Mouse (Mus musculus): ENCODE results near the gene Gm47985. TPM values are rescaled to one million over a fixed set of nuclear protein-coding genes. Genes with fewer than 3 reads are reported as not detected.
"Not testable (repeated sequence)": the region's sequence is repeated elsewhere in the genome, so short reads cannot be mapped to it uniquely, and the experiment has no call there.

Gene Gm47985
- polyA plus RNA-seq, 1 experiment from 2014 or later: not detected

GRCm38 (mm10) chr1:151153056-151153652 lies 29.2 kb upstream of the Gm47985 start:
- H3K27me3 ChIP-seq (ENCODE audit: control insufficient read depth, insufficient read depth, low read length): no peaks in the 10 kb centered on the region
- H3K4me1 ChIP-seq (ENCODE audit: control insufficient read depth in 2 of 2, insufficient read depth in 2 of 2, low read length in 2 of 2): peaks cover 9 to 21% of the 10 kb centered on the region in 2 experiments
- no peaks in the 10 kb centered on the region for H3K9me3 ChIP-seq (ENCODE audit: control insufficient read depth, low read length)
- no peak overlapping the region for H3K4me3 ChIP-seq (ENCODE audit: control insufficient read depth in 1 of 2, insufficient read depth in 1 of 2, low read depth in 1 of 2, low read length in 2 of 2)
- no peaks in the 10 kb centered on the region for H3K36me3 ChIP-seq (ENCODE audit: control insufficient read depth, insufficient read depth, low read length)
- H3K27ac ChIP-seq (replicated peaks in 1 of 2; ENCODE audit: control insufficient read depth in 1 of 2, insufficient read depth in 1 of 2, low read depth in 2 of 2, low read length in 2 of 2): peak overlapping the region; percentile 36 to 64
- H3K4me2 ChIP-seq (ENCODE audit: low read length): no peak overlapping the region
- ATAC-seq (ENCODE audit: insufficient number of reproducible peaks, insufficient read depth, low FRiP score, low read depth): peak; percentile 80
- H3K9ac ChIP-seq (ENCODE audit: low read length): no peak overlapping the region
- WGBS: 22% methylated on average over 6 of the region's 6 CpGs

- H3K27ac ChIP-seq (replicated peaks in 1 of 2; ENCODE audit: control insufficient read depth in 1 of 2, insufficient read depth in 1 of 2, low read depth in 2 of 2, low read length in 2 of 2); H3K4me3 ChIP-seq (ENCODE audit: control insufficient read depth in 1 of 2, insufficient read depth in 1 of 2, low read depth in 1 of 2, low read length in 2 of 2); H3K9me3 ChIP-seq (ENCODE audit: control insufficient read depth, low read length); H3K4me2 ChIP-seq (ENCODE audit: low read length); H3K9ac ChIP-seq (ENCODE audit: low read length); H3K27me3 ChIP-seq (ENCODE audit: control insufficient read depth, insufficient read depth, low read length); H3K36me3 ChIP-seq (ENCODE audit: control insufficient read depth, insufficient read depth, low read length); ATAC-seq (ENCODE audit: insufficient number of reproducible peaks, insufficient read depth, low FRiP score, low read depth): not testable (repeated sequence)
- peaks cover 9 to 21% of the 10 kb centered on the region in 2 experiments for H3K4me1 ChIP-seq (ENCODE audit: control insufficient read depth in 2 of 2, insufficient read depth in 2 of 2, low read length in 2 of 2)
- WGBS: 85% methylated on average over 9 of the region's 9 CpGs
These were observed 28.2 kb upstream of the Gm47985 start for GRCm38 (mm10) chr1:151154131-151154530.

- Histone ChIP-seq H3K27me3 (ENCODE audit: control insufficient read depth, insufficient read depth, low read length) (no peaks in the 10 kb centered on the region), H3K4me3 (ENCODE audit: control insufficient read depth in 1 of 2, insufficient read depth in 1 of 2, low read depth in 1 of 2, low read length in 2 of 2) (no peak overlapping the region), H3K9ac (ENCODE audit: low read length) (no peak overlapping the region), H3K36me3 (ENCODE audit: control insufficient read depth, insufficient read depth, low read length) (no peaks in the 10 kb centered on the region), H3K27ac (replicated peaks in 1 of 2; ENCODE audit: control insufficient read depth in 1 of 2, insufficient read depth in 1 of 2, low read depth in 2 of 2, low read length in 2 of 2) (no peak overlapping the region), H3K9me3 (ENCODE audit: control insufficient read depth, low read length) (no peaks in the 10 kb centered on the region), H3K4me2 (ENCODE audit: low read length) (no peak overlapping the region), H3K4me1 (ENCODE audit: control insufficient read depth in 2 of 2, insufficient read depth in 2 of 2, low read length in 2 of 2) (peaks cover 9 to 21% of the 10 kb centered on the region in 2 experiments)
- WGBS: 90% methylated on average over 3 of the region's 3 CpGs
- no peak for ATAC-seq (ENCODE audit: insufficient number of reproducible peaks, insufficient read depth, low FRiP score, low read depth)
These were observed 26.2 kb upstream of the Gm47985 start for GRCm38 (mm10) chr1:151156129-151156528.

GRCm38 (mm10) chr1:151156777-151157632 lies 25.3 kb upstream of the Gm47985 start:
- peak overlapping the region; percentile 52 to 56; a peak in 3 of 4 replicates for H3K27ac ChIP-seq (replicated peaks in 1 of 2; ENCODE audit: control insufficient read depth in 1 of 2, insufficient read depth in 1 of 2, low read depth in 2 of 2, low read length in 2 of 2)
- 20% methylated on average over 7 of the region's 7 CpGs for WGBS
- no peak overlapping the region for H3K4me2 ChIP-seq (ENCODE audit: low read length)
- H3K4me3 ChIP-seq (ENCODE audit: control insufficient read depth in 1 of 2, insufficient read depth in 1 of 2, low read depth in 1 of 2, low read length in 2 of 2): no peak overlapping the region
- H3K4me1 ChIP-seq (ENCODE audit: control insufficient read depth in 2 of 2, insufficient read depth in 2 of 2, low read length in 2 of 2): peaks cover 9 to 21% of the 10 kb centered on the region in 2 experiments
- H3K9ac ChIP-seq (ENCODE audit: low read length): no peak overlapping the region
- no peak for ATAC-seq (ENCODE audit: insufficient number of reproducible peaks, insufficient read depth, low FRiP score, low read depth)
- no peaks in the 10 kb centered on the region for H3K27me3 ChIP-seq (ENCODE audit: control insufficient read depth, insufficient read depth, low read length)
- H3K36me3 ChIP-seq (ENCODE audit: control insufficient read depth, insufficient read depth, low read length): no peaks in the 10 kb centered on the region
- H3K9me3 ChIP-seq (ENCODE audit: control insufficient read depth, low read length): no peaks in the 10 kb centered on the region

- Histone ChIP-seq H3K4me2 (ENCODE audit: low read length) (no peak overlapping the region), H3K36me3 (ENCODE audit: control insufficient read depth, insufficient read depth, low read length) (no peaks in the 10 kb centered on the region), H3K9me3 (ENCODE audit: control insufficient read depth, low read length) (no peaks in the 10 kb centered on the region), H3K9ac (ENCODE audit: low read length) (no peak overlapping the region), H3K4me1 (ENCODE audit: control insufficient read depth in 2 of 2, insufficient read depth in 2 of 2, low read length in 2 of 2) (peaks cover 9 to 16% of the 10 kb centered on the region in 2 experiments), H3K4me3 (ENCODE audit: control insufficient read depth in 1 of 2, insufficient read depth in 1 of 2, low read depth in 1 of 2, low read length in 2 of 2) (no peak overlapping the region), H3K27me3 (ENCODE audit: control insufficient read depth, insufficient read depth, low read length) (no peaks in the 10 kb centered on the region), H3K27ac (replicated peaks in 1 of 2; ENCODE audit: control insufficient read depth in 1 of 2, insufficient read depth in 1 of 2, low read depth in 2 of 2, low read length in 2 of 2) (no peak overlapping the region)
- ATAC-seq (ENCODE audit: insufficient number of reproducible peaks, insufficient read depth, low FRiP score, low read depth): no peak
- whole genome bisulfite sequencing: 86% methylated on average over 9 of the region's 9 CpGs
These were observed 24.1 kb upstream of the Gm47985 start for GRCm38 (mm10) chr1:151157963-151158856.

- no peak overlapping the region for H3K4me2 ChIP-seq (ENCODE audit: low read length)
- ATAC-seq (ENCODE audit: insufficient number of reproducible peaks, insufficient read depth, low FRiP score, low read depth): no peak
- H3K27me3 ChIP-seq (ENCODE audit: control insufficient read depth, insufficient read depth, low read length): no peaks in the 10 kb centered on the region
- H3K36me3 ChIP-seq (ENCODE audit: control insufficient read depth, insufficient read depth, low read length): no peaks in the 10 kb centered on the region
- peaks cover 5 to 16% of the 10 kb centered on the region in 2 experiments; a peak in 3 of 4 replicates for H3K4me1 ChIP-seq (ENCODE audit: control insufficient read depth in 2 of 2, insufficient read depth in 2 of 2, low read length in 2 of 2)
- no peak overlapping the region for H3K27ac ChIP-seq (replicated peaks in 1 of 2; ENCODE audit: control insufficient read depth in 1 of 2, insufficient read depth in 1 of 2, low read depth in 2 of 2, low read length in 2 of 2)
- no peak overlapping the region for H3K4me3 ChIP-seq (ENCODE audit: control insufficient read depth in 1 of 2, insufficient read depth in 1 of 2, low read depth in 1 of 2, low read length in 2 of 2)
- H3K9ac ChIP-seq (ENCODE audit: low read length): no peak overlapping the region
- WGBS: 93% methylated on average over 2 of the region's 2 CpGs
- H3K9me3 ChIP-seq (ENCODE audit: control insufficient read depth, low read length): no peaks in the 10 kb centered on the region
These were observed 23.4 kb upstream of the Gm47985 start for GRCm38 (mm10) chr1:151158857-151159510.

GRCm38 (mm10) chr1:151166031-151166430 lies 16.3 kb upstream of the Gm47985 start:
- Histone ChIP-seq H3K27ac (replicated peaks in 1 of 2; ENCODE audit: control insufficient read depth in 1 of 2, insufficient read depth in 1 of 2, low read depth in 2 of 2, low read length in 2 of 2) (no peak overlapping the region), H3K4me3 (ENCODE audit: control insufficient read depth in 1 of 2, insufficient read depth in 1 of 2, low read depth in 1 of 2, low read length in 2 of 2) (no peak overlapping the region), H3K9ac (ENCODE audit: low read length) (no peak overlapping the region), H3K36me3 (ENCODE audit: control insufficient read depth, insufficient read depth, low read length) (no peaks in the 10 kb centered on the region), H3K4me2 (ENCODE audit: low read length) (no peak overlapping the region), H3K9me3 (ENCODE audit: control insufficient read depth, low read length) (no peaks in the 10 kb centered on the region), H3K27me3 (ENCODE audit: control insufficient read depth, insufficient read depth, low read length) (no peaks in the 10 kb centered on the region), H3K4me1 (ENCODE audit: control insufficient read depth in 2 of 2, insufficient read depth in 2 of 2, low read length in 2 of 2) (0 out of 4 replicates have a peak, but pooled peaks cover 0 to 2% of the 10 kb centered on the region in 2 experiments)
- ATAC-seq (ENCODE audit: insufficient number of reproducible peaks, insufficient read depth, low FRiP score, low read depth): no peak
- 44% methylated on average over 8 of the region's 8 CpGs for WGBS

All from heart, embryonic 14.5 days (tissue).